Mouse (Mus musculus): ENCODE data around the gene Tbrg4. TPM values are rescaled to one million over a fixed set of nuclear protein-coding genes. Genes with fewer than 3 reads are reported as not detected.
"Not testable (repeated sequence)": the region's sequence is repeated elsewhere in the genome, so short reads cannot be mapped to it uniquely, and the experiment has no call there.

Tbrg4 gene
- polyA plus RNA-seq (2015; fragmentation: Nextera tagmentation; extraction: Ambion mirVana): 33.1 and 37.7 TPM in 2 replicates

DNA sequence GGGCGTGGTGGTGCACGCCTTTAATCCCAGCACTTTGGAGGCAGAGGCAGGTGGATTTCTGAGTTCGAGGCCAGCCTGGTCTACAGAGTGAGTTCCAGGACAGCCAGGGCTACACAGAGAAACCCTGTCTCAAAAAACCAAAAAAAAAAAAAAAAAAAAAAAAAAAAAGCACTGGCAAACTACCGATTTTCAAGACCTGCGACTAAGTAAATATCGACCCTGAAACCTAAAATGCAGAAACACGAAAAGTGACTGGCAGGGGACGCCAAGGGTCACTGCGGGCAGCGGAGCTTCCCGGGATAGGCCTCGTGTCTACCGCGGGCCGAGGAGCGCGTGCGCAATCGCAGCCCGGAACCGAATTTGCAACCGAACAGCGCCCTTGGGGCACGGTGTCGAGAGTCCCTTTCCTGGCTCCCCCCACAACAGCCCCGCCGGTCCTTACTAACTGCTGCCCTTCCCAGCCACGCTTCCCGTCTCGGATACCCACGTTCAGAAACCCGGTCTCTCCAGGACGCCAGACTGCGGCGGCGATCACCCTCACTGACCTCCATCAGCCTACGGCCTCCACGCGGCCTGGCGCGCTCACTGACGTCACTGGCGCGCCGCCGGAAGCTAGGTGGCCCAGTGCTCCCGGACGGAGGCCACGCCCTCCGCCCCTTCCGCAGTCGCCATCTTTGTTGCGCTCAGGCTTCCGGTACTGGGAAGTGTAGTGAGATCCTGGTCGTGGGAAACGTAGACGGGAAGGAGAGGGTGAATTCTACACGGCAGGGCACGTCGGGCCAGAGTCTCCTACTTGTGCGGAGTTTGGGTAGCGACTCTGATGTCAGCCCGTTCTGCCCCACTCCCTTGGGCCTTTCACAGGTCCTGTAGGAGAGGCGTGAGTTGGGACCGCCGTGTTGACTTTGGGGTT is at the start of gene Tbrg4:
Gene Tbrg4, minus strand, starts transcription at position 590 of the 910 bp plus-strand sequence.
- Histone ChIP-seq H3K4me2 (replicated peaks) (peak within 1 kb of the TSS; percentile 79), H3K27me3 (no peaks in the 10 kb centered on the region), H3K4me1 (peaks cover 32% of the 10 kb centered on the region), H3K9ac (peak within 1 kb of the TSS; percentile 79), H3K4me3 (peak within 1 kb of the TSS; percentile 77), H3K9me3 (no peaks in the 10 kb centered on the region), H3K27ac (peak within 1 kb of the TSS; percentile 88), H3K36me3 (peaks cover 36% of the 10 kb centered on the region)
- under 1% methylated on average over 66 of the region's 66 CpGs for WGBS
- ATAC-seq (ENCODE audit: low FRiP score, low read depth): peak; percentile 95

DNA sequence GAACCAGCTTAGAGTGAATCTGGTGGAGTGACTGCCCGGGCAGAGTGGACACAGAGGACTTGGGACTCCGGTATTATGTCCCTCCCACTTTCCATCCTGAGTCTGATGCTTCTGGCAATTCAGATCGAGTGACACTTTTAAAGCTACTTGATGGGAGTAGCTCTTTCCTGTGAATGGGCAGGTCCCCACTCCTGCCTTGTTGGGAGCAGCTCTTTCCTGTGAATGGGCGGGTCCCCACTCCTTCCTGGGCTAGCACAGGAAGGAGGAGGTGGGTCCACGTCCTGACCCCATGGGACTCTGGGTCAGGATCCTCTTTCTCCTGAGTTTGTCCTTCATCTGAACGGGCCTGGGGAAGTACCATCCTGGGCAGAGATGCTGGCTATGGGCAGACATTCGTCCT is 49.5 kb upstream of the Tbrg4 start:
- H3K4me3 ChIP-seq: no peak overlapping the region
- no peak for ATAC-seq (ENCODE audit: low FRiP score, low read depth)
- no peaks in the 10 kb centered on the region for H3K9me3 ChIP-seq
- WGBS: 61% methylated on average over 7 of the region's 7 CpGs
- no peak overlapping the region for H3K27ac ChIP-seq
- H3K4me1 ChIP-seq: peaks cover 5% of the 10 kb centered on the region; the same call in 1 of the 2 replicates
- H3K36me3 ChIP-seq: no peaks in the 10 kb centered on the region
- H3K9ac ChIP-seq: no peak overlapping the region; the same call in 1 of the 2 replicates
- no peaks in the 10 kb centered on the region for H3K27me3 ChIP-seq
- H3K4me2 ChIP-seq (replicated peaks): no peak overlapping the region

DNA sequence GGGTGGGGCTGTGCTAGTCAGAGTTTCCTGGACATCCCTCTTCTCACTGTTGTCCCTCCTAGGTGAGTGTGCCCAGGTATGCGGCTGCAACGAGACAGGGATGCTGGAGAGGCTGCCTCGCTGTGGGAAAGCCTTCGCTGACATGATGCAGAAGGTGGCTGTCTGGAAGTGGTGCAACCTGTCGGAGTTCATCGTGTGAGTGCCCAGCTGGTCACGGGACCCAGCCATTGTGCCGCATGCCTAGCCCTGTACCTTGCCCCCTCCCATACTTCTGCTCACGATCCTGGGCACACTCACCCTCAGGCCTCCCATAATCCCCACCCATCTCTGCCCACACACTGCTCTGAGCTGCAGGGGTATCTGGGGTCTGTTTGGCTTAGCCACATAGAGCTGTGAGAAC is 48.8 kb upstream of the Tbrg4 start:
- no peaks in the 10 kb centered on the region for H3K4me1 ChIP-seq
- H3K4me3 ChIP-seq: no peak overlapping the region
- H3K36me3 ChIP-seq: no peaks in the 10 kb centered on the region
- H3K9ac ChIP-seq: no peak overlapping the region
- no peak for ATAC-seq (ENCODE audit: low FRiP score, low read depth)
- H3K27me3 ChIP-seq: no peaks in the 10 kb centered on the region
- H3K27ac ChIP-seq: no peak overlapping the region
- 77% methylated on average over 9 of the region's 9 CpGs for WGBS
- no peak overlapping the region for H3K4me2 ChIP-seq (replicated peaks)
- no peaks in the 10 kb centered on the region for H3K9me3 ChIP-seq

GRCm38 (mm10) chr11:6670826-6671225 is 45.0 kb upstream of the Tbrg4 start:
- no peaks in the 10 kb centered on the region for H3K9me3 ChIP-seq
- WGBS: 82% methylated on average over 4 of the region's 4 CpGs

GRCm38 (mm10) chr11:6670044-6670443 is 44.2 kb upstream of the Tbrg4 start:
- H3K4me1 ChIP-seq: no peaks in the 10 kb centered on the region
- no peaks in the 10 kb centered on the region for H3K27me3 ChIP-seq
- H3K36me3 ChIP-seq: no peaks in the 10 kb centered on the region
- WGBS: 35% methylated on average over 2 of the region's 2 CpGs
- no peak overlapping the region for H3K27ac ChIP-seq
- no peak for ATAC-seq (ENCODE audit: low FRiP score, low read depth)
- no peak overlapping the region for H3K9ac ChIP-seq
- no peak overlapping the region for H3K4me3 ChIP-seq
- no peaks in the 10 kb centered on the region for H3K9me3 ChIP-seq
- H3K4me2 ChIP-seq (replicated peaks): no peak overlapping the region

More at GRCm38 (mm10) chr11:6670826-6671225, 45.0 kb upstream of the Tbrg4 start:
- no peak overlapping the region for H3K4me2 ChIP-seq (replicated peaks)
- no peak for ATAC-seq (ENCODE audit: low FRiP score, low read depth)
- no peak overlapping the region for H3K9ac ChIP-seq
- H3K4me1 ChIP-seq: no peaks in the 10 kb centered on the region
- no peak overlapping the region for H3K27ac ChIP-seq
- no peaks in the 10 kb centered on the region for H3K27me3 ChIP-seq
- no peak overlapping the region for H3K4me3 ChIP-seq
- H3K36me3 ChIP-seq: no peaks in the 10 kb centered on the region

DNA sequence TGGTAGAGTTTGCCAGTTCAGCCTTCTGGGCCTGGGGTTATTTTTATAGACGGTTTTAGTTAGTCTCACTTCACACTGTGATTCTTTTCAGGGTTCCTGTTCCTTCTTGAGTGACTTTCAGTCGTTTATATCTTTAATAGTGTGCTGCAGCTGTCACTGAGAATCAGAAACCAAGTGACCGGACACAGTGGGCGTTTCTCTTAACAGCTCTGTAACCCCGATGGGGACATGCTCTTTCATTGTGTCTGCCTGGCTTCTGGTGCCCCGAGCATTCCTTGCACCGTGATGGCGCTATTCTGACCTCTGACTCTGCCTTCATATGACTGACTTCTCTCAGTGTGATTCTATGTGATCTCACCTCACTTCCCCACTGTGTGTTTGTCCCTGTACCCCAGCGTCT is 43.2 kb upstream of the Tbrg4 start:
- no peaks in the 10 kb centered on the region for H3K36me3 ChIP-seq
- no peaks in the 10 kb centered on the region for H3K27me3 ChIP-seq
- WGBS: 61% methylated on average over 9 of the region's 9 CpGs
- ATAC-seq (ENCODE audit: low FRiP score, low read depth): no peak
- H3K9ac ChIP-seq: no peak overlapping the region
- H3K4me1 ChIP-seq: no peaks in the 10 kb centered on the region
- H3K9me3 ChIP-seq: no peaks in the 10 kb centered on the region
- H3K27ac ChIP-seq: no peak overlapping the region
- no peak overlapping the region for H3K4me2 ChIP-seq (replicated peaks)
- H3K4me3 ChIP-seq: no peak overlapping the region

- Histone ChIP-seq H3K27me3 (no peaks in the 10 kb centered on the region), H3K4me2 (replicated peaks) (no peak overlapping the region), H3K9ac (no peak overlapping the region), H3K27ac (no peak overlapping the region), H3K36me3 (no peaks in the 10 kb centered on the region), H3K4me1 (no peaks in the 10 kb centered on the region), H3K4me3 (no peak overlapping the region), H3K9me3 (no peaks in the 10 kb centered on the region)
- ATAC-seq (ENCODE audit: low FRiP score, low read depth): no peak
- 78% methylated on average over 2 of the region's 2 CpGs for WGBS
Observed at GRCm38 (mm10) chr11:6666634-6667033, 40.8 kb upstream of the Tbrg4 start.

- Histone ChIP-seq H3K4me3 (no peak overlapping the region), H3K9ac (no peak overlapping the region), H3K4me2 (replicated peaks) (no peak overlapping the region), H3K36me3 (no peaks in the 10 kb centered on the region), H3K9me3 (no peaks in the 10 kb centered on the region), H3K27ac (no peak overlapping the region), H3K4me1 (peaks cover 3% of the 10 kb centered on the region; the same call in 1 of the 2 replicates), H3K27me3 (peaks cover 7% of the 10 kb centered on the region)
- 83% methylated on average over 14 of the region's 14 CpGs for WGBS
- no peak for ATAC-seq (ENCODE audit: low FRiP score, low read depth)
Observed at GRCm38 (mm10) chr11:6661206-6661605, 35.3 kb upstream of the Tbrg4 start.

DNA sequence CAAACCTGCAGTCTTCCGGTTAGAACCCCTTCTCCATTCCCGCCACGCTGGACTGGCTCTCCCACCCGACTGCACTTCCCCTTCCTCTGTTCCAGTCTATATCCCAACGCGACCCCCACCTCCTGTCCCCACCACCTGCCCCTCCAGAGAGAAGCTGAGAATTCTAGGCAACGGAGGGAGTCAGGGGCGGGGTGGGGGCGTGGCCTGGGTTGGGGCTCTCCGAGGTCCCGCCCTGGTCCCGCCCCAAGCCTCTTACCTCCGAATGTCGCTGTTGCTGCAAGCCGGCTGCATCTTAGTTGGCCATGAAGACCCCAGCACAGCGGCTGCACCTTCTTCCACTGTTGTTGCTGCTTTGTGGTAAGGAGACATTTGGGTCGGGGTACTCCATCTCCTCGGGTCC is 32.4 kb upstream of the Tbrg4 start, which contains the start of gene Ramp3:
Gene Ramp3, plus strand, starts transcription at position 251 of the 400 bp plus-strand sequence.
- peak within 1 kb of the TSS; percentile 60 for H3K9ac ChIP-seq
- H3K27me3 ChIP-seq: peaks cover 20% of the 10 kb centered on the region
- ATAC-seq (ENCODE audit: low FRiP score, low read depth): peak; percentile 81
- H3K9me3 ChIP-seq: no peaks in the 10 kb centered on the region
- peak within 1 kb of the TSS; percentile 74 for H3K4me2 ChIP-seq (replicated peaks)
- H3K36me3 ChIP-seq: no peaks in the 10 kb centered on the region
- H3K4me1 ChIP-seq: peaks cover 3% of the 10 kb centered on the region; the same call in 1 of the 2 replicates
- peak within 1 kb of the TSS; percentile 45 for H3K4me3 ChIP-seq
- WGBS: under 1% methylated on average over 18 of the region's 18 CpGs
- H3K27ac ChIP-seq: no peak within 1 kb of the TSS

- Histone ChIP-seq H3K4me2 (replicated peaks) (no peak overlapping the region), H3K4me3 (no peak overlapping the region), H3K36me3 (no peaks in the 10 kb centered on the region), H3K9ac (no peak overlapping the region), H3K27me3 (peaks cover 24% of the 10 kb centered on the region), H3K27ac (no peak overlapping the region), H3K4me1 (peaks cover 3% of the 10 kb centered on the region; the same call in 1 of the 2 replicates), H3K9me3 (no peaks in the 10 kb centered on the region)
- WGBS: 1% methylated on average over 2 of the region's 2 CpGs
- ATAC-seq (ENCODE audit: low FRiP score, low read depth): peak; percentile 57; the same call in 1 of the 2 replicates
Observed at GRCm38 (mm10) chr11:6654903-6655302, 29.0 kb upstream of the Tbrg4 start.

- not testable (repeated sequence) for ATAC-seq (ENCODE audit: low FRiP score, low read depth); H3K27ac ChIP-seq; H3K9ac ChIP-seq; H3K4me3 ChIP-seq; H3K36me3 ChIP-seq; H3K9me3 ChIP-seq; H3K4me2 ChIP-seq (replicated peaks); H3K4me1 ChIP-seq
- peaks cover 24% of the 10 kb centered on the region for H3K27me3 ChIP-seq
- WGBS: 76% methylated on average over 3 of the region's 3 CpGs
Observed at GRCm38 (mm10) chr11:6652978-6653377, 27.1 kb upstream of the Tbrg4 start.

- H3K4me1 ChIP-seq: no peaks in the 10 kb centered on the region
- H3K4me3 ChIP-seq: no peak overlapping the region
- no peak for ATAC-seq (ENCODE audit: low FRiP score, low read depth)
- no peak overlapping the region for H3K4me2 ChIP-seq (replicated peaks)
- H3K36me3 ChIP-seq: no peaks in the 10 kb centered on the region
- WGBS: 59% methylated on average over 7 of the region's 7 CpGs
- H3K27ac ChIP-seq: no peak overlapping the region
- peaks cover 12% of the 10 kb centered on the region for H3K27me3 ChIP-seq
- H3K9ac ChIP-seq: no peak overlapping the region
- H3K9me3 ChIP-seq: no peaks in the 10 kb centered on the region
Observed at GRCm38 (mm10) chr11:6650519-6650918, 24.7 kb upstream of the Tbrg4 start.
